Mouse (Mus musculus): Measurements from ENCODE around the gene Herc4. TPM values are rescaled to one million over a fixed set of nuclear protein-coding genes. Genes with fewer than 3 reads are reported as not detected.

Herc4 gene
- polyA plus RNA-seq, 1 experiment from 2014 or later: 20.9 TPM

DNA sequence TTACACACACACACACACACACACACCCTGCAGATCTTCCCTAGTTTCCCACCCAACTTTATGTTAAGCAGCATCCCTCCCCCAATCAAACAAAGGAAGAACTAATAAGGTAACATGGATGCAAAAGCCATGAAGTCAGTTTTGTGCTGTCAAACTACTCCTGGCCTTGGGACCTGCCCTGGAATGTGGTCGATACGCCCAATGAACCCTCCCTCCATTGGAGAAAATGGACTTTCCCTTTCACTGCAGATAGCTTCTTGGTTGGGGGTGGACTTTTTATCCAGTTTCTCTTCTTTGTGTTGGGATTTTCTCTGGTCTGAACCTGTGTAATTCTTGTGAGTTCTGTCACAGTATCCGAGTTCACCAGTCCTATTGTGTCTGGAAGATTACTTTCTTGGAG, 15.1 kb downstream of the Herc4 start:
- TF ChIP-seq EP300 (optimal IDR thresholded peaks at IDR 0.05) (no peak), CTCF (IDR thresholded peaks at IDR 0.05; ENCODE audit: low read depth) (no peak)
- no peak overlapping the region for H3K4me3 ChIP-seq (ENCODE audit: low read depth, low read length)
- H3K9ac ChIP-seq (ENCODE audit: low read length): no peak overlapping the region
- H3K9me3 ChIP-seq (ENCODE audit: control insufficient read depth, low read length): no peaks in the 10 kb centered on the region
- ATAC-seq (ENCODE audit: low FRiP score, low TSS enrichment) (no peak), DNase-seq (ENCODE audit: low spot score) (no peak)
- WGBS: 56% methylated on average over 3 of the region's 3 CpGs
- H3K27ac ChIP-seq (replicated peaks): no peak overlapping the region; the same call in 1 of the 2 replicates
- H3K4me2 ChIP-seq (replicated peaks; ENCODE audit: low read depth): no peak overlapping the region
- peaks cover 4% of the 10 kb centered on the region; the same call in 1 of the 2 replicates for H3K36me3 ChIP-seq (ENCODE audit: control insufficient read depth, insufficient read depth, low read length)
- no peaks in the 10 kb centered on the region; the same call in 1 of the 2 replicates for H3K4me1 ChIP-seq (replicated peaks; ENCODE audit: control insufficient read depth, insufficient read depth)
- H3K27me3 ChIP-seq (ENCODE audit: control insufficient read depth, insufficient read depth, low read length): no peaks in the 10 kb centered on the region

GRCm38 (mm10) chr10:63259340-63259739, 15.7 kb downstream of the Herc4 start:
- peaks cover 4% of the 10 kb centered on the region; the same call in 1 of the 2 replicates for H3K36me3 ChIP-seq (ENCODE audit: control insufficient read depth, insufficient read depth, low read length)
- DNase-seq (ENCODE audit: low spot score): no peak
- H3K9me3 ChIP-seq (ENCODE audit: control insufficient read depth, low read length): no peaks in the 10 kb centered on the region
- H3K4me1 ChIP-seq (replicated peaks; ENCODE audit: control insufficient read depth, insufficient read depth): no peaks in the 10 kb centered on the region; the same call in 1 of the 2 replicates
- H3K27me3 ChIP-seq (ENCODE audit: control insufficient read depth, insufficient read depth, low read length): no peaks in the 10 kb centered on the region
- H3K4me2 ChIP-seq (replicated peaks; ENCODE audit: low read depth): no peak overlapping the region
- H3K4me3 ChIP-seq (ENCODE audit: low read depth, low read length): no peak overlapping the region
- 64% methylated on average over 3 of the region's 3 CpGs for WGBS
- no peak for TF ChIP-seq CTCF (IDR thresholded peaks at IDR 0.05; ENCODE audit: low read depth)
- TF ChIP-seq EP300 (optimal IDR thresholded peaks at IDR 0.05): no peak
- no peak overlapping the region for H3K9ac ChIP-seq (ENCODE audit: low read length)
- ATAC-seq (ENCODE audit: low FRiP score, low TSS enrichment): no peak
- H3K27ac ChIP-seq (replicated peaks): no peak overlapping the region

- H3K27me3 ChIP-seq (ENCODE audit: control insufficient read depth, insufficient read depth, low read length): no peaks in the 10 kb centered on the region
- ATAC-seq (ENCODE audit: low FRiP score, low TSS enrichment) (no peak), DNase-seq (ENCODE audit: low spot score) (no peak)
- 82% methylated on average over 2 of the region's 2 CpGs for WGBS
- no peaks in the 10 kb centered on the region for H3K4me1 ChIP-seq (replicated peaks; ENCODE audit: control insufficient read depth, insufficient read depth)
- no peak overlapping the region for H3K9ac ChIP-seq (ENCODE audit: low read length)
- no peak overlapping the region for H3K27ac ChIP-seq (replicated peaks)
- no peak for TF ChIP-seq EP300 (optimal IDR thresholded peaks at IDR 0.05)
- no peak for TF ChIP-seq CTCF (IDR thresholded peaks at IDR 0.05; ENCODE audit: low read depth)
- no peak overlapping the region for H3K4me3 ChIP-seq (ENCODE audit: low read depth, low read length)
- H3K9me3 ChIP-seq (ENCODE audit: control insufficient read depth, low read length): no peaks in the 10 kb centered on the region
- H3K4me2 ChIP-seq (replicated peaks; ENCODE audit: low read depth): no peak overlapping the region
- H3K36me3 ChIP-seq (ENCODE audit: control insufficient read depth, insufficient read depth, low read length): peaks cover 5% of the 10 kb centered on the region; the same call in 1 of the 2 replicates
Measured at GRCm38 (mm10) chr10:63267941-63268340, 24.3 kb downstream of the Herc4 start.

DNA sequence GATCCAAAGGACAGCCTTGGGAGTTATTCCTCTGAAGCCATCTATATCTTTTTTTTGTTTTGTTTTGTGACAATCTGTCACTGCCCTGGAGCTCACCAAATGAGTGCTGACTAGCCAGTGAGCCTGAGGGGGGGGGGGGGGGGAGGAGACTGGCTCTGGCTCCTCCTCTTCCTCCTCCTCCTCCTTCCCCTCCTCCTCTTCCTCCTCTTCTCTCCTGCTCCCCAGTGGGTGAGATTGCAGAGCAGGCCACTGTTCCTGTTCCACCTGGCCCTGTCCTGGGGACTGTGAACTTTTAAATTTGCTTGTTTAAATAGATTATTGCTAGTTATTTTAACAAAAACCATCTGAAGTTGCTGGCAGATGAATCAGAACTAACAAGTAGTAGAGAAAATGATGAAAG, 28.8 kb downstream of the Herc4 start:
- no peak overlapping the region for H3K4me2 ChIP-seq (replicated peaks; ENCODE audit: low read depth)
- no peaks in the 10 kb centered on the region for H3K27me3 ChIP-seq (ENCODE audit: control insufficient read depth, insufficient read depth, low read length)
- H3K9ac ChIP-seq (ENCODE audit: low read length): no peak overlapping the region
- ATAC-seq (ENCODE audit: low FRiP score, low TSS enrichment) (no peak), DNase-seq (ENCODE audit: low spot score) (no peak)
- H3K36me3 ChIP-seq (ENCODE audit: control insufficient read depth, insufficient read depth, low read length): peaks cover 2% of the 10 kb centered on the region
- no peaks in the 10 kb centered on the region for H3K4me1 ChIP-seq (replicated peaks; ENCODE audit: control insufficient read depth, insufficient read depth)
- no peak overlapping the region for H3K4me3 ChIP-seq (ENCODE audit: low read depth, low read length)
- TF ChIP-seq CTCF (IDR thresholded peaks at IDR 0.05; ENCODE audit: low read depth) (no peak), EP300 (optimal IDR thresholded peaks at IDR 0.05) (no peak)
- no peaks in the 10 kb centered on the region for H3K9me3 ChIP-seq (ENCODE audit: control insufficient read depth, low read length)
- no peak overlapping the region for H3K27ac ChIP-seq (replicated peaks)

DNA sequence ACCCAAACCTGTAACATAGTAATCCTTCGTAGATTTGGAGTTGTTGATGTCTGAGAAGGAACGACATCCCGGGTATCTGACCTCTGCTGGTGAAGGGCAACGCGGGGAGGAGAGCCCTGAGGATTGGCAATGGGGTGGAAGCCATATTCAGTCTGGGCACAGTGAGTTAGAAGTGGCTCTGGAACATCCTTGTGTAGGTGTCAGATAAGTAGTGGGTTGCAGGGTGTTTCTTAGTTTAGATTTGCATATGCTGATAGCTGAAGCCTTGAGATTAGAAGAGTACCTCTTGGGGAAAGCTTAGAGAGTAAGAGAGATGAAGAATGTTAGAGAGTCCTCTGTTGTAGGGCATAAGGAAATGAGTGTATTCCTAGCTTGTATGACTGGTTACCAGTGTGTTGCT, 29.3 kb downstream of the Herc4 start:
- 85% methylated on average over 5 of the region's 5 CpGs for WGBS
- H3K9ac ChIP-seq (ENCODE audit: low read length): no peak overlapping the region
- no peak overlapping the region for H3K27ac ChIP-seq (replicated peaks)
- H3K27me3 ChIP-seq (ENCODE audit: control insufficient read depth, insufficient read depth, low read length): no peaks in the 10 kb centered on the region
- H3K4me2 ChIP-seq (replicated peaks; ENCODE audit: low read depth): no peak overlapping the region
- ATAC-seq (ENCODE audit: low FRiP score, low TSS enrichment) (no peak), DNase-seq (ENCODE audit: low spot score) (no peak)
- no peaks in the 10 kb centered on the region for H3K9me3 ChIP-seq (ENCODE audit: control insufficient read depth, low read length)
- no peaks in the 10 kb centered on the region for H3K4me1 ChIP-seq (replicated peaks; ENCODE audit: control insufficient read depth, insufficient read depth)
- H3K4me3 ChIP-seq (ENCODE audit: low read depth, low read length): no peak overlapping the region
- peaks cover 2% of the 10 kb centered on the region for H3K36me3 ChIP-seq (ENCODE audit: control insufficient read depth, insufficient read depth, low read length)
- TF ChIP-seq CTCF (IDR thresholded peaks at IDR 0.05; ENCODE audit: low read depth) (no peak), EP300 (optimal IDR thresholded peaks at IDR 0.05) (no peak)

DNA sequence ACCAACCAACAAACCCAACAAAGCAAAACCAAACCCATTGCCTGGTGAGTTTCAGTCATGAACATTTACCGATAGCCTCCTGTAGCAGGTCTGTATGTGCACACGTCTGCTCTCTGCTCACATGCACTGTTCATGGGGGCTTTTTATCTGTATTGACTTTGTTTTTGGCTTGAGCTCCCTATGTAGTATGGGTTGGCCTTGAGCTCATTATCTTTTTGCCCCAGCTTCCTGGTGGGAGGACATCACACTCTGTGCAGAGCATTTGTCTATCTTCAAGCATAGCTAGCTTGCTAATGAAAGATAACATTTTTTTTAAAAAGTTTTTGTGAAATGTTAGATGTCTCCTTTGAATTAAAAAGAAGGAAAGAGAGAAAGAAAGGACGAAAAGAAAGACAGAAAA, 33.4 kb downstream of the Herc4 start:
- H3K9me3 ChIP-seq (ENCODE audit: control insufficient read depth, low read length): no peaks in the 10 kb centered on the region
- no peak overlapping the region for H3K4me3 ChIP-seq (ENCODE audit: low read depth, low read length)
- DNase-seq (ENCODE audit: low spot score) (no peak), ATAC-seq (ENCODE audit: low FRiP score, low TSS enrichment) (no peak)
- H3K27ac ChIP-seq (replicated peaks): no peak overlapping the region
- H3K4me1 ChIP-seq (replicated peaks; ENCODE audit: control insufficient read depth, insufficient read depth): no peaks in the 10 kb centered on the region
- H3K4me2 ChIP-seq (replicated peaks; ENCODE audit: low read depth): no peak overlapping the region
- 96% methylated on average over 3 of the region's 3 CpGs for WGBS
- no peaks in the 10 kb centered on the region for H3K27me3 ChIP-seq (ENCODE audit: control insufficient read depth, insufficient read depth, low read length)
- H3K36me3 ChIP-seq (ENCODE audit: control insufficient read depth, insufficient read depth, low read length): peaks cover 11% of the 10 kb centered on the region
- no peak for TF ChIP-seq EP300 (optimal IDR thresholded peaks at IDR 0.05)
- TF ChIP-seq CTCF (IDR thresholded peaks at IDR 0.05; ENCODE audit: low read depth): no peak
- no peak overlapping the region for H3K9ac ChIP-seq (ENCODE audit: low read length)
